Mouse (Mus musculus) monocyte, adult 5-6 weeks (primary cell): ENCODE data around the gene Dpp6. TPM values are rescaled to one million over a fixed set of nuclear protein-coding genes. Genes with fewer than 3 reads are reported as not detected.

Source experiments
- ATAC-seq: fragments of 153-309, 156-312 bp; replicated peaks from 2 replicates; pipeline ENCODE4 v1.8.0; 2017; ENCODE audit warnings: mild to moderate bottlenecking; ENCODE audit not compliant: low TSS enrichment, insufficient number of reproducible peaks, severe bottlenecking, poor library complexity, low FRiP score
- total RNA-seq: library from RNA; stranded (forward); fragments of 200-1000, 200-491, 200-594 nt; gene quantifications from 3 replicates; pipeline ENCODE4 v1.2.3, GENCODE M21; 2017

Gene Dpp6
- total RNA-seq, 1 experiment from 2014 or later, result not detected

DNA sequence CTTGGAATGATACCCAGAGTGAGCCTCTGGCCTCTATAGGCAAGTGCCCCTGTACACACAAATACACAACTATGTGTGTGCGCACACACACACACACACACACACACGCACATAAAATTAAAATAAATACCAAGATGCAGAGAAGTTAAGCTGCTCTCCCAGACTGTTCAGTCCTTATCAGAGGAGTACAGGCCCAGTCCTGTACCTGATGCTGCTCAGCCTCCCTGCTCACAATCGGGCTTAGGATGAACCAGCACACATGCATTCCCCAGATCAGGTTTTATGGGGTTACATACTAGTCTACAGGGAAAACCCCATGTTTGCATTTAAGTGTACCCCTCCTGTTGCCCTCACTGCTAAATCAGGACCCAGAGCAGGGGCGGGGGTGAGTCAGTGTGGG lies 847.1 kb downstream of the Dpp6 start:
- no peak for ATAC-seq

DNA sequence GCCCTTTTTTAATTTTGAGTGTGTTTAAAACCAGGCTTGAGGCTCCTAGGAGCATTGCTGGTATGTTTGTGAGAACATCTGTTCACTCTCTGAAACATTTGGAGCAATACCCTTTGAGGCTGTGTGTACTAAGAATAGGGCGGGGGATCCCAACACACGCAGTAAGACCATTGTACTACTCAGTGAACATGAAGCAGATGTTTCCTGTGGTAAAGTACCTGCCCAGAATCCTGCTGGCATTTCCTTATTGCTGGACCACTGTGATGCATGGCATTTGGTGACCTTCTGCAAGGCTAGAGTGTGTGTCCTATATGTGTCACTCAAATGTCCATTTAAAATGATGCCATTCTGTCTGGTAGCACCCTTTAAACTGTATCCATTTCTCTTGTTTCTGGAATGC lies 854.5 kb downstream of the Dpp6 start:
- ATAC-seq, result no peak

DNA sequence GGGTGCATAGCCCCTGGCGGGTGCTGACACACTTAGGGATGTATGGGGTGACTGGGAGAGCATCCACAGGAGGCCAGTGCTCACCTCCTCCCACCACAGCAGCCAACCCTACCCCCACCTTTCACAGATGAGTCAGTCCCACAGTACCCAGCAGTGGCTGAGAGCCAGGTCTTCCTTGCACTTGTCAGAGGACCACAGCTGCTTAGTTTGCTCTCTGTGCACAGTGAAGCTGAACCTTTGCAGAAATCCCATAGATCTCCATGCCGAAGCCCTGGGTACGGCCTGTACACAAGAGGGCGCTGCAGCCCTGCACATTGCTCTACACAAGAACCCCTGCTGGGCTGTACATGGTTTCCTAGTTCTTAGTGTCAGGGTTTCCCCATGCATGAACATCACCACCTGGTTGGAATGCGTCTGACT lies 860.3 kb downstream of the Dpp6 start:
- no peak for ATAC-seq

DNA sequence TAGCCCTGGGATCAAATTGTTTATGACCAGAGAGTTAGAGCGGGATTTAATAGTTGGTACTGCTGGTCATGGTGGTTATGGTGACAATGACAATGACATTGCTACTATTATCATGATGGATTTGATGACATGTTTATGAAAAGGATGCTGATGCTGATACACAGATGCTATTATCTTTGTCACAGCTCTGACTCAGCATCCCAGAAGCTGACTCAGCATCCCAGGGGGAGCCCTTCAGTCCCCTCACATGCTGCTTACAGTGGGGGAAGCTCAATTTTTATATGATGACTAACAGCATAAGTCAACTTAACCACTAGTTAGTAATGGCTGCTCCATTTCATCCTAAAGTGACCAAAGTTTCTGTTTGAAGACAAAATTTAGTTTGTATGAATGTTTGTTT lies 862.1 kb downstream of the Dpp6 start:
- ATAC-seq, result no peak

DNA sequence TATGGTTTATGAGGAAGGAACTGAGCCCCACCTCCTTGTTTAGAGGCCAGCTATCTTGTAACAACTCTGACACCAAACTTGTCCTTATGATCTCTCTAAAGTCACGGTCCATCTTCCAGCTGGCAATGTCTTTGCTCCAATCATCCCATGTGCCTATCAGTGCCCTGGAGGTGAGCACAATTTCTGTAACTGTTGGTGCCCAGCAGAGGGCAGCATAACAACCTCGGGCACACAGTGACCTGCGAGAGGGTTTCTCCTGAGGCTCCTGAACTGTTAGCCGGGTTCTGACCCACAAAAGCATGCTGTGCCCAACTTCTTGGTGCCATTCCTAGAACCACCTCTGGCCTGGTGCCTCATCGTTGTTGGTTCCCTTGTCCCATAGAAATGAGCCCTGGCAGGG lies 863.5 kb downstream of the Dpp6 start:
- ATAC-seq, result no peak

DNA sequence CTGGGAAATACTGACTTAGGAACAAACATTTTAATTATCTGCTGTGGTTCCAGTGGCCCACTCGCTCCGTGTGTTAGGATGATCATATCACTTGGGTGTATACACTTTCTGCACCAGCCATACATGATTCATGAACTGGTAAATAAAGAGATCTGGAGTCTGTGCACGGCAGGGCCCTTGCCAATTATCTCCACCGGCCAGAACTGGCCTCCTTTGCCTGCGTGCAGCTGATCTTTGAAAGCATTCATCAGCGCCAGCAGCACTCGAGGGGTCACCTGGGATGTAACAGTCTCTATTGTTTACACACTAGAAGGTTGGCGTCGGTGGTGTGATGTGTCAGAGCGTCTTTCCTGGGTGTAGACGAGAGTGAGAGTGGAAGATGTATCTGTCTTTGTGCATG lies 868.2 kb downstream of the Dpp6 start:
- ATAC-seq, result no peak

DNA sequence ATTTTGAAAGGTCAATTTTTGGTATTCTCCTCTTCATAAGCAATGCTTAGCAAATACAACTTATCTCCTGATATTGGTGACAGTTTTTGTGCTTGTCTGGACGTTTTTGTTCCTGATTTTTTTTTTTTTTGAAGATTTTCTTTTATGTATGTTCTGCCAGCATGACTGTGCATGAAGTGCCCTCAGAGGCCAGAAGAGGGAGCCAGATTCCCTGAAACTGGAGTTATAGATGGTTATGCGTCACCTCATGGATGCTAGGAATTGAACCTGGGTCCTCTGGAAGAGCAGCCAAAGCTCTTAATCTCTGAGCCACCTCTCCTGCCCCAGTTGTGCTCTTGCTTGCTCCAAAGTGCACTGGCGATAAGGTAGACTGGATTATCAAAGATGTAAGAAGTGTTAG lies 868.9 kb downstream of the Dpp6 start:
- no peak for ATAC-seq

DNA sequence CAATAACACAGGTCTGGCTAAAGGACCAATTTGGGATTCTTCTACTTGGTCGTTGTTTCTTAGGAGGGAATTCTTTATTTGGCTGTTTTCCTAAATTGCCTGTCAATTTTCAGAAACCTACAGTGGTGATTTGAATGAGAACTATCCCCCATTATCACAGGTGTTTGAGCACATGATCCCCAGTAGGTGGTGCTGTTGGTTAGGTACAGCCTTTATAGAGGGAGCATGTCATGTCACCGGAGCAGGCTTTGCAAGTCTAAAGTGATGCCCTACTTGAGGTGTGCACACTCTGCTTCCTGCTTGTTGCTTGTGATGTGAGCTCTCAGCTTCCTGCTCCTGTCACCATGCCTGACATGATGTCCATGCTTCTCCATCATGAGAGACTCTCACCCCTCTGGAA lies 870.3 kb downstream of the Dpp6 start:
- ATAC-seq, result no peak

DNA sequence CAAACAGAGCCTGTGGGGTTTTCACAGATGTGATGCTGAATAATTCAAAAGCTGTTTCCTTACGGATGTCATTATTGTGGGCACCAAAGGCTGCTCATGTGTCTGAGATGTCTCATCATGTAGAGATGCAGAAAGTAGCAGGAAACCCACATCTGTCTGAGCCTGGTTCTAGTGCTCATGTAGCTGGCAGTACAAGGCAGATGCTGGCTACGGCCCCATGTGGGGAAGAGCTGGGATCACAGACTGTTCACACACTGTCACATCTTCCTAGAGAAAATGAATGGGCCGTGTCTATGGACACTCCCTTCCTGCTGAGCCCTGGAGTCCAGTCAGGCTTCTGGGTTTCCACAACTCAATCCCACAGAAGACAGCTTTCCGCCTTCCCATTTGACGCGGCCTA lies 885.5 kb downstream of the Dpp6 start:
- ATAC-seq, result no peak

DNA sequence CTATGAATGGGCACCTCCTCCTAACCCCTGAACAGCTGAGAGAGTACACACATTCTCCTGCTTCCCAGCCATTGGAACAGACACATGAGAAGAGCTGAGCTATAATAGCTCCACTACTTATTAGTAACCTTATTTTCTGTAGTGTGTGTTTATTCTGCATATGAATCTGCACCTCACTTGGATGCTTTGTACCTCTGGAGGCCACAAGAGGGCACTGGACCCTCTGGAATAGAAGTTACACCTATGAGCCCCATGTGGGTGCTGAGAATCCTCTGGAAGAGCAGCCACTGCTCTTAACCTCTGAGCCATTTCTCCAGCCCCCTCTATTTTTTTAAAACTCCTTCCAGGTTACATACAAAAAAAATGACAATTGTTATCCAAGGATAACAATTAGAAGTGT lies 888.0 kb downstream of the Dpp6 start:
- no peak for ATAC-seq

DNA sequence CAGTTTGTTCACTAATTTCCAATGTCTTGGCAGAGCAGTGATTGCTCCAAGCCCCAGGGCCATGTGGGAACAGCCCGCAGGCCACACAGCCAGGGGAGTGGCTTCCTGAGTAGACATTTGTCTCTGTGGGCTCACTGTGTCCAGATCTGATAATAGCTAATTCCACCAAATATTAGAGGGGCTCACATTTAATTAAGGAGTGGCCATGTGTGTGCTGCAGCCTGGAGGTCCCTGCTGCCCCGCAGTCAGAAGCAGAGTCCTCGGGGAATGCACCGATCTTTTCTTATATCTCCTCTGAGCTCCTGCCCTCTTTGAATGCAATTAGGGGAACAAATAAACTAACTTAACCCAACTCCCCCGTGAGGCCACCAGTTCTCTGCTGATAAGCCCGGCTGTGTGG lies 889.5 kb downstream of the Dpp6 start:
- no peak for ATAC-seq

DNA sequence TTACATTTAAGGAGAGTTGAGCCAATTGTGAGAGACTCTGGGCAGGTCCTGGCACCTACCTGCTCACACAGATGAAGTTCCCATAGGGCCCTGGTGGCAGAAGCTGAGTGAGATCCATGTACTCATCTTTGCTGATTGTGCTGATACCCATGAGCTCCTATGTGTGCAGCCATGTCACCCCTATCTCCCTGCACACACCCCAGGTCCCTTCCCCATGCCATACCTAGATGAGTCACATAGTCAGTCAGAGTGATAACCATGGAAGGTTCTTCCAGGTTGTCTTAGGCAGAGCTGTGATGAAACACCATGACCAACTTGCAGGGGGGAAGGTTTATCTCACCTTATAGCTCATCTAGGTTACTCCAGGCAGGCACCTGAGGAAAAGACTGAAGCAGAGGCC lies 890.3 kb downstream of the Dpp6 start:
- no peak for ATAC-seq

DNA sequence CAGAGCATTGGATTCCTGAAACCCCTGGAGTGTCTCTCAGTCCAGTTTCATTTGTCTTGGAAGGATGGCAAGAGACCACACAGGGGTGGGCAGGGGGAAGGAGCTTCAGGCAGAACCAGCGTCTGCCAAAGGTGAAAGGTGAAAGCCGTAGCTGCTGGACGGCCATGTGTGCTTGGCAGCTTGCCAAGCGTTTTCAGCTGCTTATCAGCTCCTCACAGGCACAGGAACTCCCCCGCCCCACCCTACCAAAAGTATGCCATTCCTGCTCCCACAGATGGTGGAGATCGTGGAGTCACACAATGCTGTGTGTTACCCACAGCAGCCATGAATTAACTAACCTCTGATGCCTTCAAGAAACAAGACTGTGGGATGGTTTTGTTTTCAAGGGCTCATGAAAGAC lies 891.2 kb downstream of the Dpp6 start:
- no peak for ATAC-seq

DNA sequence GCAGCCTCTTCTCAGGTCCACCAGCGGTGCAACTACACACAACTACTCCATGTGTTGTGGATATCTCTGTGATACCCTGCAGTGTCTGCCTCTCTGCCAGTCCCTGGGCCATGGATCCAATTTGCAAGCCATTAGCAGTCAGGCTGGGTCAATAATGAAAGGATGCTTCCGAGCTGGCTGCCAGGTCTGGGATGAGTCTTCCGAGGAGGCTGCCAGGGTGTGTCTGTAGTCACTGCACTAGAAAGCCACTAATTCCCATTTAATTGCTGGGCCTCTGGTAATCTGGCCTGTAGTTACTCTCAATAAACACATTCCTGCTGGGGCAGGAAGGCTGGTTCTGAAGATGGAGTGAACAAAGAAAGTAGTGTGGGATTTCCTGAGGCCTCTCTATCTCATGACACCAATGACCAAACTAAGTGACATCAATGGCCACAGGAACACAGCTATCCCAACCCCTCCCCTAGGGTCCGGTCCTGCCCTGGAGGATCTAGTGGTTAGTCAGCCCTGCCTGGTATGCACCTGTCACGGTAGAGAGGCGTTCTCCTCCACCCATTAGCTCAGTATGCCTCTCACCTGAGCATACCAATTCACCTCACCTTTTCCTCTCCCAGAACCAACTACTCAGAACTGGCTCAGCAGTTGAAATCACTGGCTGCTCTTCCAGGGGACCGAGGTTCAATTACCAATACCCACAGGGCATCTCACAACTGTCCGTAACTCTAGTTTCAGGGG lies 894.6 kb downstream of the Dpp6 start:
- ATAC-seq, result no peak

DNA sequence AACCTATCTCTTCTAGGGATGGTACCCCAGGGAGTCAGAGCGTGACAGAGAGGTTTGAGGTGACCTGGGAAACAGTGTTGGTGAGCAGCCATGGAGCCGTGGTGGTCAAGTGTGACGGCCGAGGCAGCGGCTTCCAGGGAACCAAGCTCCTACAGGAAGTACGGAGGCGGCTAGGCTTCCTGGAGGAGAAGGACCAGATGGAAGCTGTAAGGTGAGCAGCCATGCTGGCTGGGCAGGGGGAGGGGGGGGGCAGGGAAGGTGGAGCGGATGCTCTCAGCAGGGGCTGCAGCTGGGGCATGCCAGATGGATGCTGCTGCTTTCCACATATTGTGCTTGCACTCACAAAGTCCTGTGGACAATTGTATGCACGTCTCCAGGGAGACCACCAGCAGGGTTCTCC lies 897.4 kb downstream of the Dpp6 start:
- ATAC-seq, result no peak

DNA sequence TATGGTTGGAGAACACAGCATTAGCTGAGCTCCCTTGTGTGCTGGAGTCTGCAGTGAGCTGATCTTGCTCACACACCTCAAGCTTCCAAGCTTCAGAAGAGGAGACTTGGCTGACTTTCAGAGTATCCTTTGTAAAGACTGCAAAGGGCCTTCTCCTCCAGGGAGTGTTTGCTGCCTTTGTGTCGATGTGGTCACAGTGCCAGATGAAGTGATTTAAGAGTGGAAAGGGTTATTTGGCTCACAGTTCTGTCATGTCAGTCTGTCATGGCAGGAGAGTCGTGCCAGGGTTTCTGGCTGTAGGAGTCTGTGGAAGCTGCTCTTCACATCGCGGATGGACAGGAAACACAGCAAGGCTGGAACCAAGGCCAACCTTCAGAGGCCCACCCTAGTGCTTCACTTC lies 899.0 kb downstream of the Dpp6 start:
- no peak for ATAC-seq

DNA sequence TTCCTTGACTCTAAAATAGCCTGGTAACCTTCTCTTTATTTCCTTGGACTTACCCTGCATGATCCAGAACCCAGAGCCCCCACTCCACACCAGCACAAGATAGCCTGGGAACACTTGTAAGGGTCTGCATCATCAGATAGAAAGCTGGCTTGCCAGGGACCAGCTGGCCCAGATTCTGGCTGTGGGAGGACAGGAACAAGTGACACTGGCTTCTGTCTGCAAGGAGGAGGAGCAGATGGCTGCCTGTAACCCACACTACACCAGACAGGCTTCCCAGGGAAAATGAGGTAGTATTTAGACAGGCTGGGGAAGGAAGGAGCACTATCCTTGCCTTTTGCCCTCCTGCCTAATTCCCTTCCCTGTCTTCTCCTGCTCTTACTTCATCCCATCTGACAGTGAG lies 900.3 kb downstream of the Dpp6 start:
- no peak for ATAC-seq

DNA sequence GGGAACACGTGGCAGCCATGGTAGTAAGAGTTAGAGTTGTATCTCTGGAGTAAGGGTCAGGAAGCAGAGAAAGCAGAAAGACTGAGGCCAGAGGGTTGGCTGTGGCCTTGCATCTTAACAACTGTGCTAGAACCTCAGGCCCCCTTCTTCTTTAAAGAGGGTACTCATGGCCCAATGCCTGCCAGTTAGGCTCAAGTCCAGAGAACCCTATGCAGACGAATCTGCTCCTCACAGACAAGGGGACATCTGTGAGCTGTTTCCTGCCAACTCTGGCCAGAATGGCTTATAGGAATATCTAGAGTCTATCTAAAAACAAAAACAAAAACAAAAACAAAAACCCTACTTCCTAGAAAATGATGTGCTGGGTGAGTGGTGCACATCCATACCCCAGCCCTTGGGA lies 902.3 kb downstream of the Dpp6 start:
- ATAC-seq, result no peak

DNA sequence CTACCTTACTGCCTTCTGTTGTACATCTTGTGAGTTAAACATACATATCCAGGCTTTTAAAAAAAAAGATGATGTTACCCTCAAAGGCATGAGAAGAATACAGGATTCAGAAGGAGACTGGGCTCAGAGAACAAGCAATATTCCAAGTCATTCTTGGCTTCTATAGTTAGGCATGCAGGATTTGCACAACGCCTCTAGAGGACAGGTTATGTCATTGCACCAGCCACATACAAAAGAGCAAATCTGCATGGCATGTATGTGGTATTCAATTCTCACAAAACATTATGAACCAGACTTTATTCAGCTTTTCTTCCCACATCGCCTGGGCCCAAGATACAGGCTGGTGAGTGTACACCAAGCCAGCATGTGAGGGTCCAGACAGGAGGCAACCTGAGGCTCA lies 907.5 kb downstream of the Dpp6 start:
- no peak for ATAC-seq

DNA sequence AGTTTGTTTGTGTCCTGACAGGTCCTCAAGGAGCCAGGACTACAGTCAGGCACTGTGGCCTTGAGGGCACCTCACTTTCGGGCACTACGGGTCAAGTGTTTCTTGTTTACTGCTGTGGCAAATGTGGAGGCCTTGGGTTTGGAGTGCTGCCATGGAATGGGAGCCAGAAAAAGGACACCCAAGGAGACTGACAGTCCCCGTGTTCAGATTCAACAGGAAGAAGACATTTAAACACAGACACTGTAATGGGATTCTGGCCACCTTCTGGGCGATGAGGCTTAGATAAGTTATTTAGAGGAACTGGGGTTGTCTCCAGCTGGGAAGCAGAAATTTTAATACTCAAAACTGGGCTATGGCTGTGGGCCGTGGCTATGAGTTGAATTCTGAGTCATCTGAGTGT lies 913.7 kb downstream of the Dpp6 start:
- no peak for ATAC-seq

DNA sequence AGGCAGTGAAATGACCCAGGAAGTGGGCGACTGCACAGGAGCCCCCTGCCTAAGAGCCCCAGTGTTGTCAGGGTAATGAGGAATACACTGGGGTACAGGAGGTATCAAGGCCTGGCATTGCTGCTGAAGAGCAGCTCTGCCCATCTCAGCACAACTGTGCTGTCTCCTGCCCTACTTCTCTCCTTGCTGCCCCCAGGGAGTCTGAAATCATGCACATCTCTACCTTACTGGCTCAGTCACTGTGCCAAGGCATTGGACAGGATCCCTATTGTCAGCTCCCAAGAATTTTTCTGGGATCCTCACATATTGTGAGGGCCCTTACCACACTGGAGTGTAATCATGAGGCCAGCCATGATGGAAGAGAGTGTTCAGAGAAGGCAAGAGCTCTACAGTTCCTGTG lies 914.4 kb downstream of the Dpp6 start:
- ATAC-seq, result no peak
